Mouse (Mus musculus): ENCODE measurements around the gene Arg2.

The Arg2 gene

DNA sequence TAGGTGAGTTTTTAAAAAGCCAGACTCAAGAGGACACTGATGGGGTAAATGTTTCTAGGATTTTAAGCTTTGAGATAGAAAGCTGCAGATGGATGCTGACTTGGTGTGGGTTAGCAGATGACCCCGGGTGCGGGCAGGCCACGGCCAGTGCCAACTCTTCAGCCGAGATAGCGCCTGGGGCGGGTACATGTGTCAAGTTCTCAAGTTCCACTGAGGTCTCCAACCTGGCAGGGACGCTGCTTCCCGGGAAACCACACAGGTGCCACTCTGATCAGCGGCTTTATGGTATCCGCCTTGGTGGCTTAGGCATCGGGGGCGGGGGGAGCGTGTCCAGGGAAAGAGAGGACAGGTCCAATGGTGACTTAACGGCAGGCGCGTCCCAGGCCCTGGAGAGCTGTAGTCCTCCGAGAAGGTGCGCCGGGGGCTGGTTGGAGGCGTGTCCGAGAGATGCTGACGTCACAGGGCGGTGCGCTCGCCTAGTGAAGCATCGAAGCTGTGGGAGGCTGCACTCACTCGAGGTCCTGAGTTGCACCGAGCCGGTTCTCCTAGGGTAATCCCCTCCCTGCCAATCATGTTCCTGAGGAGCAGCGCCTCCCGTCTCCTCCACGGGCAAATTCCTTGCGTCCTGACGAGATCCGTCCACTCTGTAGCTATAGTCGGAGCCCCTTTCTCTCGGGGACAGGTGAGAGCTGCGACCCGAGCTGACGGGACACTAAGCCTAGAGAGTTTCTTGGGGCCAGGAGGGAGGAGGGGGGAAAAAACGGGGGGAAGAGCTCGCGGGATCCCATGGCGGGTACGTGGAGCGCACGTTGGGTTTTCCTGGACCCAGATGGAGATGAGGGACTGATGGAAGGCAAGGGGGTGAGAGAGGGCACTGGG lies at the start of gene Arg2:
TSS of gene Arg2 (plus strand) at position 479 of the 879 bp plus-strand sequence.
- no peak for DNase-seq (ENCODE audit: low read depth, low spot score)

GRCm38 (mm10) chr12:79089182-79089812 lies 41.3 kb upstream of the Arg2 start, which contains the start of gene Pigh:
Gene Pigh, minus strand, starts transcription at chr12:79089651.
- DNase-seq (ENCODE audit: low read depth, low spot score): peak; percentile 85

DNA sequence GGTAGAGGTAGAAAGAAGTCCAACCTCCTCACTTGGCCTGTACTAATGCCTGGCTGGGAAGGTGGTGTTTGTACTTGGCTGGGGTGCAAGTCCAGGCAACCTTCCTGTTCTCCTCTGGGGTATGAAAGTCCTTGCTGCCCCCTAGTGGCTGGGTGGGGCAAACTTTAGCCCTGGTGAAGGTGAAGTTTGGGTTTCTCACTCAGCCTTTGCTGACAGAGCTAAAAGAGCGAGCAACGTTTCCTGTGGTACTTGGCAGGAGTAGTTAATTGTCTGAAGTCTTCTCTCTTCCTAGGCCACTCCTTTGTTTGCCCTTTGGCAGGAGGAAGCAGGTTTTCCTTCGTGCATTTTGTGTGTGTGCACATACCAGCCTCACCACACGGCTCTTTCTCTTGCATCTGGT lies 38.0 kb upstream of the Arg2 start:
- peak; percentile 65 for DNase-seq (ENCODE audit: low read depth, low spot score)

- DNase-seq (ENCODE audit: low read depth, low spot score): peak; percentile 69
Measured at GRCm38 (mm10) chr12:79097106-79097752, 33.3 kb upstream of the Arg2 start.

- no peak for DNase-seq (ENCODE audit: low read depth, low spot score)
Measured at GRCm38 (mm10) chr12:79103773-79104172, 26.8 kb upstream of the Arg2 start.

DNA sequence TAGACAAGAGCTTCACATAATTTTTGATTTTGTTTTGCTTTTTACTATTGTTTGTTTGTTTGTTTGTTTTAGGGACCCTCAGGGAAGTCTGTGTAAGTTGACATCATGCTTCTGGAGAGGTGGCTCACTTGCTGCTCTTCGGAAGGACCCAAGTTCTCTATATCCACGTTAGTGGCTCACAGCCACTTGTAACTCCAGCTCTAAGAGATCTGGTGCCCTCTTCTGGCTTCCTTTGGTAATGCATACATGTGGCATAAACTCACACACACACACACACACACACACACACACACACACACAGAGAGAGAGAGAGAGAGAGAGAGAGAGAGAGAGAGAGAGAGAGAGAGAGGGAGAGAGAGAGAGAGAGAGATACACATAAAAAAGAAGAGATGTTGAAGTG lies 26.0 kb upstream of the Arg2 start:
- DNase-seq (ENCODE audit: low read depth, low spot score): peak; percentile 18

DNA sequence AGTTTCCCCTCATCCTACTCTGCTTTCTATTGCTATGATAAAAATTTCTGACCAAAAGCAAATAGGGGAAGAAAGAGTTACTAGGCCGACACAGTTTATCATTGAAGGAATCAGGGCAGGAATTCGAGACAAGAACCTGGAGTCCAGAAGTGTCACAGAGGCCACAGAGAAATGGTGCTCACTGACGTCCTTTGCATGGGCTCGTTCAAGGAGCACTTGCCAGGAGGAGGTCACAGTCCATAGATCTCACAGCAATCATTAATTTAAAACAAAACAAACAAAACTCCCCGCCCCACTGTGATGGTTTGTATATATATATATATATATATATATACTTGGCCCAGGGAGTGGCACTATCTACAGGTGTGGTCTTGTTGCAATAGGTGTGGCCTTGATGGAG lies 25.3 kb upstream of the Arg2 start:
- DNase-seq (ENCODE audit: low read depth, low spot score): no peak

GRCm38 (mm10) chr12:79118991-79119390 lies 11.6 kb upstream of the Arg2 start:
- DNase-seq (ENCODE audit: low read depth, low spot score): no peak

GRCm38 (mm10) chr12:79122820-79123219 lies 7.8 kb upstream of the Arg2 start:
- DNase-seq (ENCODE audit: low read depth, low spot score): peak; percentile 56

GRCm38 (mm10) chr12:79131178-79131675 lies 650 bp downstream of the Arg2 start:
- no peak for DNase-seq (ENCODE audit: low read depth, low spot score)

GRCm38 (mm10) chr12:79131706-79132460 lies 1.3 kb downstream of the Arg2 start:
- DNase-seq (ENCODE audit: low read depth, low spot score): peak; percentile 65

- no peak for DNase-seq (ENCODE audit: low read depth, low spot score)
Measured at GRCm38 (mm10) chr12:79134676-79135075, 4.1 kb downstream of the Arg2 start.

GRCm38 (mm10) chr12:79135105-79135504 lies 4.5 kb downstream of the Arg2 start:
- no peak for DNase-seq (ENCODE audit: low read depth, low spot score)

GRCm38 (mm10) chr12:79136949-79137348 lies 6.4 kb downstream of the Arg2 start:
- DNase-seq (ENCODE audit: low read depth, low spot score): no peak

- DNase-seq (ENCODE audit: low read depth, low spot score): no peak
Measured at GRCm38 (mm10) chr12:79138999-79139398, 8.4 kb downstream of the Arg2 start.

DNA sequence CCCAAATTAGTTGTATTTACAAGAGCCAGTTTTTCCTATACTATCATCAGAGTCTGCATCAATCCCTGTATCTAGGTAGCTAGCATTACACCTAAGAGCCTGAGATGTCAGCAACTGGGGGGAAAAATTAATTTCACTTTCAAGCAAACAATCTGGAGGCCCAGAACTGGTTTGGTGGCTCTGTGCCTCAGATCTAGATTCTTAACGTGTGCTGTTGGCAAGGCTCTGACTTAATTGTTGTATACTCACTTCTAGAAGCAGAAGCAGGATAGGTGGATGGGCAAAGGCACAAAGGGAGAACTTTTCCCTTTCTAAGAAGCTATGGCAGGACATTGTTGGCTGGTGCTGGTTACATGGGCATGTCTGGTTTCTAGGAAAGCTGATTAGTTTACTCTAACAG lies 8.8 kb downstream of the Arg2 start:
- no peak for DNase-seq (ENCODE audit: low read depth, low spot score)

GRCm38 (mm10) chr12:79140811-79141210 lies 10.2 kb downstream of the Arg2 start:
- DNase-seq (ENCODE audit: low read depth, low spot score): no peak

DNA sequence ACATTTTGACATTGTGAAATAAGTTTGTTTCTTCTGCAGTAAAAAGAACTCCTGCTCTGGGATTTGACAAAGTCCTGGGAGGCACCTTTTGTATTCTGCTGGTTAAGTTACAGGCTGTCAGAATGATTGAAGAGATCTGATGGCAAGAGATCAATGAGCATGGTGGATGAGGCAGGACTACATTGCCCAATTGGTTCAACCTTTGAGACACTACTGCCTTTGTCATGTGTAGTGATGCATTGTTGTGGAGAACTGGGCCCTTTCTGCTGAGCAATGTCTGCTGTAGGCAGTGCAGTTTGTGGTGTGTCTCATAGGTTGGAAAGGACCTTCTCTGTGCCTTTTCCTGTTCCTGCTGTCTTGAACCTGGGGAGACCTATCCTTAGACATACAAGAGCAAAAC lies 10.8 kb downstream of the Arg2 start:
- no peak for DNase-seq (ENCODE audit: low read depth, low spot score)

GRCm38 (mm10) chr12:79149653-79150052 lies 19.1 kb downstream of the Arg2 start:
- DNase-seq (ENCODE audit: low read depth, low spot score): no peak

DNA sequence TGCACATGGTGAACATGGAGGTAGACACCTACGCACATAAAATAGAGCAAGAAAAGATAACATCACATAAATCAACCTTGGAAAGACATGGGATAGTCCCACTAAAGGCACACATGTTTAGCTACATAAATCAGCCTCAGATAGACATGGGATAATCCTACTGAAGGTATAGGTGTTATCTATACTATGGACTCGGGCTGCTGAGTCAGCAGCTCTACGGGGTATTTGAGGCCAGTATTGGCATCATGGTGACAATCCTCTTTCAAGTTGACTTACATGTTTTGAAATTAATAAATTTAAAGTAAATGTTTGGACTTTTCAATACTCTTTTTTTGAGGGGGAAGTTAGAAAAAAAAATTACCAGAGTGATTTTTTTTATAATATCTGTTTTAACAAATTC lies 32.3 kb downstream of the Arg2 start:
- DNase-seq (ENCODE audit: low read depth, low spot score): no peak

- DNase-seq (ENCODE audit: low read depth, low spot score): peak; percentile 24
Measured at GRCm38 (mm10) chr12:79169173-79169572, 38.6 kb downstream of the Arg2 start.
